Mouse (Mus musculus) neural tube, embryonic 15.5 days (tissue): ENCODE measurements around the gene Eno3. TPM values are rescaled to one million over a fixed set of nuclear protein-coding genes. Genes with fewer than 3 reads are reported as not detected.

Experiments
- ATAC-seq: fragments of 200-750 bp; cut with Nextera tagmentation; 2 replicates; pipeline ENCODE4 v1.8.0; 2017; ENCODE audit warnings: mild to moderate bottlenecking, moderate TSS enrichment, moderate library complexity; ENCODE audit not compliant: low FRiP score
- H3K27ac ChIP-seq: fragments of 300-500 bp; sonication (generic); replicated peaks from 2 replicates; pipeline ENCODE4 v1.5.1; 2015; ENCODE audit warnings: mild to moderate bottlenecking, inconsistent platforms
- H3K27me3 ChIP-seq: fragments of 300-500 bp; sonication (generic); replicated peaks from 2 replicates; pipeline ENCODE4 v1.6.1; 2015; ENCODE audit warnings: inconsistent platforms
- H3K36me3 ChIP-seq: fragments of 300-500 bp; sonication (generic); 2 replicates; pipeline ENCODE4 v1.6.1; 2015; ENCODE audit warnings: inconsistent platforms
- H3K4me1 ChIP-seq: fragments of 300-500 bp; sonication (generic); 2 replicates; pipeline ENCODE4 v1.6.1; 2015; ENCODE audit warnings: inconsistent platforms
- H3K4me2 ChIP-seq: fragments of 300-500 bp; sonication (generic); 2 replicates; pipeline ENCODE4 v1.6.1; 2015; ENCODE audit warnings: inconsistent platforms, mild to moderate bottlenecking, moderate library complexity
- H3K4me3 ChIP-seq: fragments of 300-500 bp; sonication (generic); replicated peaks from 2 replicates; pipeline ENCODE4 v1.5.1; 2015; ENCODE audit warnings: mild to moderate bottlenecking, inconsistent platforms
- H3K9ac ChIP-seq: fragments of 300-500 bp; sonication (generic); replicated peaks from 2 replicates; pipeline ENCODE4 v1.6.1; 2015; ENCODE audit warnings: mild to moderate bottlenecking, inconsistent platforms
- H3K9me3 ChIP-seq: fragments of 300-500 bp; sonication (generic); replicated peaks from 2 replicates; pipeline ENCODE4 v1.6.1; 2016; ENCODE audit warnings: inconsistent platforms
- WGBS: fragments of 180-500 bp; shearing (Covaris S2); methylation state at CpG from one replicate; pipeline ENCODE4 v1.1.7; 2015; ENCODE audit warnings: mixed read lengths; 5-methylcytosine and 5-hydroxymethylcytosine counted together
- polyA plus RNA-seq: library from polyadenylated mRNA; unstranded; fragments of >200 nt; fragmentation: Nextera tagmentation; extraction: Ambion mirVana; gene quantifications from 2 replicates; pipeline ENCODE4 v1.2.1, GENCODE M21; 2015

Gene Eno3
- polyA plus RNA-seq, result 12.6 and 17.5 TPM in 2 replicates

DNA sequence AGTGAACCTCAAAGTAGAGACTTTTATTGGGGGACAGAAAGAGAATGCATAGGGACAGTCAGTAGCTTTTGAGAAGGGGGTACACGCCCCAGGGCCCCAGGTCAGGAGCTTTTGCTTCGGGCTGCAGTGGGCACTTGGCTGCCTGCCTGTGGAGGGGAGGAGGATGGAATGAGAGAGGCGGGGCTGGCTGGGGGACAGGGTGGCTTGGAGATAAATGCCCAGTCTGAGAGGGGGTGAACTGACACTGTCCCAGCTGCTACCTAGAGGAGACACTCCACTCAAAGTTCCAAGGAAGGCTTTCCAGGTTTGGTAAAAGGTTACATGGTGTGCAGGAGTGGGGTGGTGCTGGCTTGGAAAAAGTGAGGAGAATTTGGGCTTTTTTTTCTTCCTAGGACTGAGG lies at the start of gene Eno3:
Gene Eno3, plus strand, starts transcription at position 239 of the 400 bp plus-strand sequence.
- Histone ChIP-seq H3K4me2 (peak within 1 kb of the TSS; percentile 91), H3K4me3 (peak within 1 kb of the TSS; percentile 69), H3K4me1 (peaks cover 38% of the 10 kb centered on the region), H3K27ac (peak within 1 kb of the TSS; percentile 95), H3K9ac (peak within 1 kb of the TSS; percentile 86), H3K27me3 (no peaks in the 10 kb centered on the region), H3K36me3 (peaks cover 2% of the 10 kb centered on the region; the same call in 1 of the 2 replicates), H3K9me3 (no peaks in the 10 kb centered on the region)
- no peak for ATAC-seq
- 12% methylated on average over 3 of the region's 3 CpGs for WGBS

DNA sequence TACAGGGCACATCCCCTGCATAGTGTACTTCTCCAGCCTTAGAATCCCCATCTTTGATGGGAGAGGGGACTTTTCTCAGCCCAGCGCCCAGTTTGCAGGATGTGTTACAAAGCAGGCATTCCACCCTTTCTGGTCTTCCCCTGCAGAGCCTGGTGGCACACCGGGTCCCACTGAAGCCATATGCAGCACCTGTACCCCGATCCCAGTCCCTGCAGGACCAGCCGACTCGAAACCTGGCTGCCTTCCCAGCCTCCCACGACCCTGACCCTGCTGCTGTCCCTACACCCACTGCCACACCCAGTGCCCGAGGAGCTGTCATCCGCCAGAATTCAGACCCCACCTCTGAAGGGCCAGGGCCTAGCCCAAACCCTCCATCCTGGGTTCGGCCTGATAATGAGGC lies 49.4 kb upstream of the Eno3 start:
- WGBS, result 92% methylated on average over 9 of the region's 9 CpGs
- no peak overlapping the region for H3K4me3 ChIP-seq
- H3K9ac ChIP-seq, result no peak overlapping the region
- H3K27ac ChIP-seq, result no peak overlapping the region
- no peaks in the 10 kb centered on the region for H3K4me1 ChIP-seq
- no peak for ATAC-seq
- no peak overlapping the region for H3K4me2 ChIP-seq
- H3K36me3 ChIP-seq, result peaks cover 90% of the 10 kb centered on the region
- no peaks in the 10 kb centered on the region for H3K9me3 ChIP-seq
- H3K27me3 ChIP-seq, result no peaks in the 10 kb centered on the region

DNA sequence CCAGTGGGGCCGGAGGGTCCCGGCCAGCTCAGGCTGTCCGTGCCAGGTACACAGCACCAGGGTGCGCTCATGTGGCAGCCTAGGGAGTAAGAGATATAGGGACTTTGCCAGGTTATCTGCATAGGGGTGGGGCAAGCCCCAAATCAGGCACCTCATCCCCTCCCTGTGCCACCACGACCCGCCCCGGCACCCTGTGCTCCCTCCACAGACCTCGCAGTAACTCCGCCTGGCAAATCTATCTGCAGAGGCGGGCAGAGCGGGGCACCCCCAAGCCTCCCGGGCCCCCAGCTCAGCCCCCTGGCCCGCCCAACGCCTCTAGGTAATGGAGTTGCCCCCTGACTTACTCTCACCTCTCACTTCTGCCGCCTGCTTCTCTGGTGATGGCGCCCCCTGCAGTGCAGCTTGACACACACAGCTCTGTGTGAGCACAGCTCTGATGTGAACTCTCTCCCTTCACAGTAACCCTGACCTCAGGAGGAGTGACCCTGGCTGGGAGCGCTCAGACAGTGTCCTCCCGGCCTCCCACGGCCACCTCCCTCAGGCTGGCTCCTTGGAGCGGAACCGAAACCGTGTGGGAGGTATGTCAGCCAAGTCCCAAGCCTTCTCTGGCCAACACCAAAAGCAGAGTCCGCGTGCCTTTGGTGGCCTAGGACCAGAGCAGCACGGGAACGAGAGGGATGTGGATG lies 48.5 kb upstream of the Eno3 start:
- H3K4me2 ChIP-seq, result no peak overlapping the region
- no peaks in the 10 kb centered on the region for H3K4me1 ChIP-seq
- no peak overlapping the region for H3K4me3 ChIP-seq
- no peaks in the 10 kb centered on the region for H3K9me3 ChIP-seq
- ATAC-seq, result no peak
- H3K27me3 ChIP-seq, result no peaks in the 10 kb centered on the region
- H3K27ac ChIP-seq, result no peak overlapping the region
- H3K36me3 ChIP-seq, result peaks cover 91% of the 10 kb centered on the region
- H3K9ac ChIP-seq, result no peak overlapping the region
- WGBS, result 93% methylated on average over 25 of the region's 26 CpGs

DNA sequence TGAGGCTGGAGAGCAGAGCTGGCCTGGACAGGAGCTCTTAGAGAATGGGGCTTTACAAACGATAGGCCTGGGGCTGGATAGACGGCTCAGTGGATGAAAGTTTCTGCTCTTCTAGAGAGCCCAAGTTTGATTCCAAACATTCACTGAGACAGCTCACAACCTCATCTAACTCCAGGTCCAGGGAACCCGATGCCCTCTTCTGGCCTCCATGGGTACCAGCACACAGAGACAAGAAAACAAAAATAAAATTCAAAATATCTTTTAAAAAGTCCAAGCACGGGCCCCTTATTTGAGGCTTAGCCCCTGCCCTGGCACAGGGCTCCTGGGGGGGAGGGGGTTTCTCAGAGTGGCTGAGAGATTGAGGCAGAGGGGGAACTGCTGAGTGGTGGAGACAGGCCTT lies 46.2 kb upstream of the Eno3 start:
- H3K27me3 ChIP-seq, result no peaks in the 10 kb centered on the region

DNA sequence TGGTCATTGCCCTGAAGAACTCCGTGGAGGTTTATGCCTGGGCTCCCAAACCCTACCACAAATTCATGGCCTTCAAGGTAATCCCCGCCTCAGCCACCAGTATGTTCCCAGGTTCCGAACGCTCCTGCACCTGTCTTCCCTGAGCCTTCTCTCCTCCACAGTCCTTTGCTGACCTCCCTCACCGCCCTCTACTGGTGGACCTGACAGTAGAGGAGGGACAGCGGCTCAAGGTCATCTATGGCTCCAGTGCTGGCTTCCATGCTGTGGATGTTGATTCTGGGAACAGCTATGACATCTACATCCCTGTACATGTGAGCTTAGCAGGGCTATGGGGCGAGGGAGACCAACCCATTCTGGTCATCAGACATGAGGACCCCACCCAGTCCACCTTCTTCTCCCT lies 44.5 kb upstream of the Eno3 start:
- Histone ChIP-seq H3K4me1 (peaks cover 9% of the 10 kb centered on the region), H3K9ac (no peak overlapping the region), H3K27me3 (0 out of 2 replicates have a peak, but pooled peaks cover 5% of the 10 kb centered on the region), H3K4me2 (no peak overlapping the region), H3K36me3 (peaks cover 52% of the 10 kb centered on the region), H3K27ac (no peak overlapping the region), H3K4me3 (no peak overlapping the region), H3K9me3 (no peaks in the 10 kb centered on the region)
- 84% methylated on average over 7 of the region's 7 CpGs for WGBS
- ATAC-seq, result no peak

More for the DNA sequence above, 46.2 kb upstream of the Eno3 start:
- peaks cover 9% of the 10 kb centered on the region for H3K4me1 ChIP-seq
- no peak for ATAC-seq
- H3K9me3 ChIP-seq, result no peaks in the 10 kb centered on the region
- no peak overlapping the region for H3K4me3 ChIP-seq
- WGBS, result 91% methylated on average over 4 of the region's 4 CpGs
- no peak overlapping the region for H3K9ac ChIP-seq
- H3K27ac ChIP-seq, result no peak overlapping the region
- H3K36me3 ChIP-seq, result peaks cover 69% of the 10 kb centered on the region
- H3K4me2 ChIP-seq, result no peak overlapping the region

DNA sequence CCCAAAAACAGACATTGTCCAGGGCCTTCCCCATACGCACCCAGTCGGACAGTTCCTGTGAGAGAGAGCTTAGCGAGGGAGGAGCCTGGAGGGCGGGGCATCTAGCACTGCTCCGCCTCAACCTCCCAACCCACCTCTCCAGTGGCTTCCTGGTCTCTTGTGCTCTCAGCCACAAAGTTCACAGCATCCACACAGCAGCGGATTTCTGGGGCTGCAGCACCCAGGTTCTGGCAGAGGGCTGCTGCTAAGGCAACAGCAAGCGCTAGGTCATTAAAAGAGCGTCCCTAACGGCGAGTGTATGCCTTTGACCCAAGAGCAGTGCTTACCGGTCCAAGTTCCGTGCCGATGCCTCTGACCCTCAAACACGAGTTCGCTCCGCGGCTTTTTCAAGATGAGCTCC lies 41.9 kb upstream of the Eno3 start:
- Histone ChIP-seq H3K27ac (no peak overlapping the region), H3K36me3 (peaks cover 27% of the 10 kb centered on the region), H3K4me3 (peak overlapping the region; percentile 28), H3K9me3 (no peaks in the 10 kb centered on the region), H3K4me1 (peaks cover 9% of the 10 kb centered on the region), H3K27me3 (0 out of 2 replicates have a peak, but pooled peaks cover 5% of the 10 kb centered on the region), H3K4me2 (peak overlapping the region; percentile 58), H3K9ac (peak overlapping the region; percentile 28)
- no peak for ATAC-seq
- WGBS, result 3% methylated on average over 17 of the region's 17 CpGs

DNA sequence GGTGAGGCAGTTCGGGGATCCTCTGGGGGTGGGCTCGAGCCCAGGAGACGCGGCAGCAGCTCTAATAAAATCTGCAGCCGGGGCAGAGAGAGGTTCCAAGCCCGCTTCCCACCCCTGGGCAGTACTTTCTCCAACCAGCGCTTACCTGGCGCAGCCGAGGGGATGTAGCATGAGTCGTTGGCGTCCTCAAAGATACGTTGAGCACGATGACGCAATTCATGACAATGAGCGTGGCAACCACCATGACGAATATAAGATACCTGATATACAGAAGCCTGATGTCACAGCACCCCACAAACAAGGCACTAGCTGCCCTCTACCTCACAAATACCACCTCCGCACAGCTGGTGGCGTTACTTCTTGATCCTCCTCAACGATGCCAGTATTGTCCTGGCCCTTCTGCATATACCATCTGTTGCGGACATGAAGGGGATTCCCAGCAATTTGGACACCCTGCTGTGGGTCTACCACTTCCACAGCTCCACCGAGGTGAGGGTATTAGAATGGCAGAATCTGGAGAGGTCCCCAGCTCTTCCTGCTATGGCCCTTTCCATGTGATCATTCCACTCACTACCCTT lies 41.4 kb upstream of the Eno3 start, which contains the start of gene 4930544D05Rik:
Gene 4930544D05Rik, plus strand, starts transcription at position 333 of the 578 bp plus-strand sequence.
- Histone ChIP-seq H3K36me3 (peaks cover 23% of the 10 kb centered on the region), H3K9me3 (no peaks in the 10 kb centered on the region), H3K27ac (no peak within 1 kb of the TSS), H3K4me2 (peak within 1 kb of the TSS; percentile 58), H3K27me3 (0 out of 2 replicates have a peak, but pooled peaks cover 5% of the 10 kb centered on the region), H3K9ac (peak within 1 kb of the TSS; percentile 28), H3K4me1 (peaks cover 9% of the 10 kb centered on the region), H3K4me3 (peak within 1 kb of the TSS; percentile 28)
- WGBS, result 15% methylated on average over 21 of the region's 21 CpGs
- ATAC-seq, result no peak

DNA sequence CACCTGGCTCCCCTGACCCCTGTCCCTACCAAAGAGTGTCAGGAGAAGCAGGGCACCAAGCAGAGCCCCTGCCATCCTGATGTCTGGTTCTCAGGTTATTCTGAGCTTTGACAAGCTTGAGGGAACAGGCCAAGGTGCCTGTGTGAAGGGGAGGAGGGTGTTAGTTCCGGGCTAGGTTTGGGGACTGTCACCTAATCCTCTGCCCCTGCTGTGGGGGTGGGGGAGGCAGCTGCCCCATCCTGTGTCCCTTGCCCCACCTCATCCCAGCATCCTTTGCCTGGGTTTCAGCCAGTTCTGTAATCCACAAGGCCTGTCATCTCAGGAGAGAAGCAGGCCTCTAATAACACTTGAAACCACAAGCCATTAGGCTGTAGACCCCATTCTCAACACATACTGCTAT lies 37.9 kb upstream of the Eno3 start, which contains the start of gene Chrne:
Gene Chrne, minus strand, starts transcription at position 116 of the 400 bp plus-strand sequence.
- no peak within 1 kb of the TSS for H3K9ac ChIP-seq
- H3K4me3 ChIP-seq, result no peak within 1 kb of the TSS
- H3K27me3 ChIP-seq, result 0 out of 2 replicates have a peak, but pooled peaks cover 5% of the 10 kb centered on the region
- H3K4me1 ChIP-seq, result peaks cover 9% of the 10 kb centered on the region
- no peak for ATAC-seq
- H3K4me2 ChIP-seq, result no peak within 1 kb of the TSS
- H3K27ac ChIP-seq, result no peak within 1 kb of the TSS
- no peaks in the 10 kb centered on the region for H3K36me3 ChIP-seq
- H3K9me3 ChIP-seq, result no peaks in the 10 kb centered on the region
- WGBS, result 31% methylated on average over 1 of the region's 1 CpGs

DNA sequence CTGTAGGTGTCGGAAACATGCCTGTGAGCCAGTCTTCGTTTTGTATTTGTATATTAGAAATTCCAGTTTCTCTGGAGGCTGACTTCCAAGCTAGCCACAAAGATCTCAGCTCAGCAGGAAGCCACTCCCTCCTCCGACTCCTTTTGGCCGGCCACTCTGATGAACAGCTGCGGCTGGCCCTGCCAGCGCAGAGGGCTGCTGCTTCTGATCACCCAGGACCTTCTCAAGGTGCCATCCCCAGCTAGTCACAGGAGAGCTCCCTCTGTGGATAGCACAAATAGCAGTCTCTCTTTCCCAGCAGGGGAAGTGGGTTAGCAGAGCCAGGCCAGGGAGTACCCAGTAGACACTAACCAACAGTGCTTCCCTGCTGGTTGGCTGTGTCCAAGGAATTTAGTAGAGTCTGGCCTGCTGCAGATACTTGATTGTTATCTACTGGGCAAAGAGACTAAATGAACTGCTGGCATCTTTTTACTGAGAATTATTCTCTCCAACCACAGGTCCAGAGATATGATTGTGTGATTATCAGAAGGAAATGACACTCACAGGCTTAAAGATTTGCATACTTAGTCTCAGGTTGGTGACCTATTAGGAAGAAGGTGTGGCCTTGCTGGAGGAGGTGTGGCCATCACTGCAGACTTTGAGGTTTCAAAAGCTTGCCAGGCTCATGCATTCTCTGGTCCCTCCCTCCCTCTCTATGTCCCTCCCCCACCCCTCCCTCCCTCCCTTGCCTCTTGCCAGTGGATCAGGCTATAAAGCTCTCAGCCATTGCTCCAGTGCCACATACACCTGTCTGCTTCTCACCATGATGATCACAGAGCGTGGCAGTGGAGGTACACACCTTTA lies 34.8 kb upstream of the Eno3 start:
- Histone ChIP-seq H3K9me3 (no peaks in the 10 kb centered on the region), H3K27ac (no peak overlapping the region), H3K4me2 (no peak overlapping the region), H3K4me3 (no peak overlapping the region), H3K27me3 (no peaks in the 10 kb centered on the region), H3K36me3 (no peaks in the 10 kb centered on the region), H3K9ac (no peak overlapping the region), H3K4me1 (no peaks in the 10 kb centered on the region)
- WGBS, result 45% methylated on average over 7 of the region's 7 CpGs
- ATAC-seq, result no peak

DNA sequence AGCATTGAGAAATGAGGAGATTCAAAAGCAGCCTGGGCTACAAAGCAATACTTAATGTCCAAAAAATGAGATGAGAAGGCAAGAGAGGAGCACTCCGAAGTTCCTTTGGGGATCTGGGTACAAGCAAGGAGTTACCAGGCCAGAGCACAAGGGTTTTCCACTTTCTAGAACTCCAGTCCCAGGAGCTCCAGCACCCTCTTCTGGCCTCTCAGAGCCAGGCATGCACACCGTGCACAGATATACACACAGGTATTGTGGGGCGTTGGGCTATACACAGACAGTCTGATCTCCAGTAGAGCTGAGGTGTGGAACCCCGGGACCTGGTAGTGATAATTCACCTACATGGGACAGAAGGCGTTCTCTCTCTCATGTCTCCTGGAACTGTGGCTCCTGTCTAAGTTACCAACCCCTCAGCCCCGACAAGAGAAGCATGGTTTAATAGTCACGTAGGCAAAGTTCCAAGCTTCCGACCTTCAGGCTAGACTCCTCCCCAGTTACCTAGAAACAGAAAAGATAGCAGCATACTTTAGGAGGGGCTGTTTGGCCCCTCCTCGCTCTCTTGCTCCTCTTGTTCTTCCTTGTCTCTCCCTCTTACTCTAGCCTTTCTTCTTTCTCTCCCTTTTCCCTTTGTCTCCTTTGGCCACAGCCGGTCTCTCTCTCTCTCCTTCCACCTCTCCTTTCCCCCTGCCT lies 33.8 kb upstream of the Eno3 start:
- Histone ChIP-seq H3K27ac (no peak overlapping the region), H3K36me3 (no peaks in the 10 kb centered on the region), H3K4me1 (no peaks in the 10 kb centered on the region), H3K9ac (no peak overlapping the region), H3K9me3 (no peaks in the 10 kb centered on the region), H3K27me3 (no peaks in the 10 kb centered on the region), H3K4me3 (no peak overlapping the region), H3K4me2 (no peak overlapping the region)
- WGBS, result 83% methylated on average over 10 of the region's 10 CpGs
- ATAC-seq, result no peak

DNA sequence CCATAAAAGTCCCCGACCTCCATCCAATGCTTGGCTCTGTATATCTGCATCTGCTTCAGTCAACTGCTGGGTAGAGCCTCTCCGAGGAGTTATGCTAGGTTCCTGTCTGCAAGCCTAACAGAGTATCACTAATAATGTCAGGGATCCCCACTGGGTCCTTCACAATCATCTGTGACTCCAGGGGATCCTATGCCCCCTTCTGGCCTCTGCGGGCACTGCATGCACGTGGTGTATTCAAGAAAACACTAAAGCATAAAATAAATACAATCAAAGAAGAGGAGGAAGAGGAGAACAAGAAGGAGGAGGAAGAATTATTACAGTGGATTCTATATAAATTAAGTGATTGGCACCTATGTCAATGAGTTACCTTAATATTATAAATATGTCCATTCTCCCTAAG lies 31.5 kb upstream of the Eno3 start:
- Histone ChIP-seq H3K36me3 (no peaks in the 10 kb centered on the region), H3K9me3 (no peaks in the 10 kb centered on the region), H3K27ac (no peak overlapping the region), H3K27me3 (no peaks in the 10 kb centered on the region), H3K9ac (no peak overlapping the region), H3K4me2 (no peak overlapping the region), H3K4me1 (no peaks in the 10 kb centered on the region), H3K4me3 (no peak overlapping the region)
- no peak for ATAC-seq
- WGBS, result 48% methylated on average over 4 of the region's 4 CpGs
